Mouse (Mus musculus) CH12.LX (cell line): Measurements from ENCODE around the gene Cited2.

Experiments
- CTCF ChIP-seq, 2 experiments: IDR thresholded peaks in 1 of 2; conservative IDR thresholded peaks in 1 of 2; 2 replicates each; pipeline ENCODE4 v1.5.1; 2011 to 2012; ENCODE audit warnings: low read depth in 2 of 2, low read length in 2 of 2, improper control_type of control experiment in 1 of 2, inconsistent platforms in 1 of 2, mild to moderate bottlenecking in 1 of 2, moderate library complexity in 1 of 2
- E2F4 ChIP-seq: IDR thresholded peaks from 2 replicates; pipeline ENCODE4 v1.6.1; 2011; ENCODE audit warnings: low read depth, low read length, improper control_type of control experiment; ENCODE audit not compliant: insufficient replicate concordance
- EP300 ChIP-seq: IDR thresholded peaks from 2 replicates; pipeline ENCODE4 v1.6.1; 2011; ENCODE audit warnings: low read length, improper control_type of control experiment
- JUND ChIP-seq: conservative IDR thresholded peaks from 2 replicates; pipeline ENCODE4 v1.6.1; 2011; ENCODE audit warnings: low read depth, low read length, improper control_type of control experiment
- MAZ ChIP-seq: IDR thresholded peaks from 2 replicates; pipeline ENCODE4 v1.6.1; 2012; ENCODE audit warnings: low read depth, mild to moderate bottlenecking, inconsistent platforms, low read length, improper control_type of control experiment, moderate library complexity
- MXI1 ChIP-seq: IDR thresholded peaks from 2 replicates; pipeline ENCODE4 v1.6.1; 2011; ENCODE audit warnings: mild to moderate bottlenecking, low read depth, low read length, improper control_type of control experiment
- POLR2A ChIP-seq: IDR thresholded peaks from 2 replicates; pipeline ENCODE4 v1.6.1; 2011; ENCODE audit warnings: low read depth, mild to moderate bottlenecking, improper control_type of control experiment, low read length
- USF2 ChIP-seq: conservative IDR thresholded peaks from 2 replicates; pipeline ENCODE4 v1.6.1; 2011; ENCODE audit warnings: low read depth, low read length, improper control_type of control experiment

DNA sequence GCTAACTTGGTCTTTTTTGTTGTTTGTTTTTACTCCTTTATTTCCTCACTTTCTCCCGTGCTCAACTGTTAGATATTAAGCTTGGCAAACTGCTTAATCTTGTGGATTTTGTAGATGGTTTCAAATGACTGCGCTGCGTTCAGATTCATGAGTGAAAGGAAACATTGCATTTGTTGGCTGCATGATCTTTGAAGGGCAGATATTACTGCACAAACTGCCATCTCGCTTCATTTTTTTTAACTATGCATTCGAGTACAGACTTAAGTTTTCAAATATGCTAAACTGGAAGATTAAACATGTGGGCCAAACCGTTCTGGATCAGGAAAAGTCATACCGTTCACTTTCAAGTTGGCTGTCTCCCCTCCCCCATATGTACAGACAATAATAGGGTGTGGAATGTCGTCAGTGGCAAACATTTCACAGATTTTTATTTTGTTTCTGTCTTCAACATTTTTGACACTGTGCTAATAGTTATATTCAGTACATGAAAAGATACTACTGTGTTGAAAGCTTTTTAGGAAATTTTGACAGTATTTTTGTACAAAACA lies 2.1 kb downstream of the Cited2 start:
- TF ChIP-seq JUND (no peak), EP300 (no peak), CTCF (conservative IDR thresholded peaks at IDR 0.05 in 1 of 2, IDR thresholded peaks at IDR 0.05 in 1 of 2; ENCODE audit: low read depth in 2 of 2, low read length in 2 of 2) (no peak), USF2 (no peak), MXI1 (no peak), MAZ (no peak), POLR2A (no peak), E2F4 (no peak)
